Mouse (Mus musculus) thymus, adult 2 months (tissue): ENCODE measurements around the gene Sav1. TPM values are rescaled to one million over a fixed set of nuclear protein-coding genes. Genes with fewer than 3 reads are reported as not detected.

Experiments used
- DNase-seq: peaks from one replicate; pipeline ENCODE4 v3.0.0; 2021
- H3K27ac ChIP-seq: fragments of 200-500 bp; 2 replicates; pipeline ENCODE4 v1.5.1; 2012; ENCODE audit warnings: low read length, control low read depth; ENCODE audit not compliant: control insufficient read depth, insufficient read depth
- H3K27me3 ChIP-seq: fragments of 200-500 bp; 2 replicates; pipeline ENCODE4 v1.6.1; 2012; ENCODE audit warnings: mild to moderate bottlenecking, low read length, moderate library complexity, mixed read lengths; ENCODE audit not compliant: control insufficient read depth, insufficient read depth
- H3K36me3 ChIP-seq: fragments of 200-500 bp; 2 replicates; pipeline ENCODE4 v1.6.1; 2012; ENCODE audit warnings: mild to moderate bottlenecking, low read length, moderate library complexity; ENCODE audit not compliant: control insufficient read depth, insufficient read depth
- H3K4me1 ChIP-seq: fragments of 200-500 bp; replicated peaks from 2 replicates; pipeline ENCODE4 v1.6.1; 2012; ENCODE audit warnings: low read length; ENCODE audit not compliant: control insufficient read depth, insufficient read depth
- H3K4me3 ChIP-seq: fragments of 200-500 bp; 2 replicates; pipeline ENCODE4 v1.5.1; 2012; ENCODE audit warnings: mild to moderate bottlenecking, low read length, control low read depth, moderate library complexity; ENCODE audit not compliant: control insufficient read depth, insufficient read depth
- CTCF ChIP-seq: fragments of 200-500 bp; IDR thresholded peaks from 2 replicates; pipeline ENCODE4 v1.5.1; 2012; ENCODE audit warnings: mild to moderate bottlenecking, control low read depth, low read length, moderate library complexity, borderline replicate concordance; ENCODE audit not compliant: control insufficient read depth, poor library complexity, insufficient read depth; ENCODE audit errors: extremely low read depth
- POLR2A ChIP-seq: fragments of 200-500 bp; IDR thresholded peaks from 2 replicates; pipeline ENCODE4 v1.6.1; 2012; ENCODE audit warnings: mild to moderate bottlenecking, low read length, control low read depth, moderate library complexity; ENCODE audit not compliant: control insufficient read depth, poor library complexity, insufficient read depth; ENCODE audit errors: extremely low read depth
- WGBS: fragments of 180-500 bp; shearing (Covaris S2); methylation state at CpG from one replicate; pipeline ENCODE4 v1.1.7; 2018; 5-methylcytosine and 5-hydroxymethylcytosine counted together
- polyA plus RNA-seq: library from polyadenylated mRNA; depleted of rRNA; stranded (reverse); fragments of >200 nt; gene quantifications from 2 replicates; pipeline ENCODE4 v1.2.3, GENCODE M21; 2012

Sav1 gene
- polyA plus RNA-seq, 1 experiment: 22.2 TPM

DNA sequence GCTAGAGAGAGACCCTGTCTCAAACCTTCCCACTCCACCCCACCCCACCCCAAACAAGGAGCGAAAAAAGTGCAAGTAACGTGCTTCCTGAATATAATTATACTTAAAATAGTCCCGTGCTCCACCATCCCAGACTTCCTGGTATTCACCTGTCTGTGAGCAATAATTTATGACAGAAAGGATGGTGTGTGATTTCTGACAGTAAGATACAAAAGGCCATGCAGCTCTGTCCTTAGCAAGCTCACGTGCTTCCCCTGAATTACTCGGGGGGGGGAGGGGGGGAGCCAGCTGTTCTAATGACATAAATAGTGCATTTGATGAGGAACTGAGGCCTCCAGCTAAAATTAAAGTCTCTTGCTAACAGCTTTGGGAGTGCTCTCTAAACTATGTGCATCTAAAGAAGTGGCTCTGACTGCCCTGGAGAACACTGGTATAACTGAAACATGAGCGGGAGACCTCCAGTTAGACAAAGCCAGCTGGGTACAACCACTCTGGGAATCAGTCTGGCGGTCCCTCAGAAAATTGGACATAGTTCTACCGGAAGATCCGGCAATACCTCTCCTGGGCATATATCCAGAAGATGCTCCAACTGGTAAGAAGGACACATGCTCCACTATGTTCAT lies 9.3 kb downstream of the Sav1 start:
- Histone ChIP-seq H3K27ac (no peak overlapping the region), H3K4me1 (0 out of 2 replicates have a peak, but pooled peaks cover 2% of the 10 kb centered on the region), H3K27me3 (no peaks in the 10 kb centered on the region), H3K4me3 (no peak overlapping the region), H3K36me3 (peaks cover 13% of the 10 kb centered on the region; the same call in 1 of the 2 replicates)
- no peak for DNase-seq
- TF ChIP-seq POLR2A: no peak
- no peak for TF ChIP-seq CTCF
- WGBS: 73% methylated on average over 9 of the region's 9 CpGs

DNA sequence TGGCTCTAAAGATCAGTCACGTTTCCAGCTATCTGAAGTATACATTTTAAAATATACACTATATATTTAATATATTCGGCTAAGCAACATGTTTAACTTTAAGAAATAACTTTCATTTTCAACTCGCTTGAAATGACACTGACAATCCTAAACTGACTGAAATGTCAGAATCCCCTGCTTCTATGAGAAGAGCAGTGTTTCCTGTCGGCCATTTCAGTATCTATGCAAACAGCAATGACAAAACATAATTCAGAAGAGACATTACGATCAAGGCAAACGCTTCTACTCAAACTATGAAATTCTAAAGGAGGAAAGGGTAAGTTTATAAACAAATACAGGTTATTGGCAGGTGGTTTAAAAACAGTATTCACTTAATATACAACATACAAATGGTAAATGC lies 10.1 kb downstream of the Sav1 start:
- Histone ChIP-seq H3K36me3 (peaks cover 6% of the 10 kb centered on the region; the same call in 1 of the 2 replicates), H3K27me3 (no peaks in the 10 kb centered on the region), H3K4me1 (0 out of 2 replicates have a peak, but pooled peaks cover 2% of the 10 kb centered on the region), H3K27ac (no peak overlapping the region), H3K4me3 (no peak overlapping the region)
- no peak for TF ChIP-seq CTCF
- TF ChIP-seq POLR2A: no peak
- DNase-seq: no peak
- WGBS: 75% methylated on average over 6 of the region's 6 CpGs

DNA sequence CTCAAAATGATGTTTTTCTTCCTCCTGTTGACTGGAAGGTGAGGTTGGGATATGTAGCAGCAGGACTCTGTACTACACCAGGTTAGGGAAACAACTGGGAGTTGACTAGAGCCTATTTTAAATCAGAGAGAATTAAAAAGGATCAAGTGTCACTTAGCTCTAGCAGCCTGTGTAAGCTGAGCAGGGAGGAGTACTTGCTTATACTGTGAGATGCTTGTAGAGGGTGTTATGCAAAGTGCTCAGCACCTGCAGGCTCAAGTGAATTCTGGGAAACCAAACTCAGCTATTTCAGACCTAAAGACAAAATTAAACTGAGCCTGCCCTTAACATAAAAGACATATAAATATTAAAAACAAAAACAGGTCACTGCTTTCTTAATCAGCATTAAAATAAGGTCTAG lies 13.1 kb downstream of the Sav1 start:
- no peak for DNase-seq
- no peak overlapping the region for H3K4me3 ChIP-seq
- TF ChIP-seq POLR2A: no peak
- TF ChIP-seq CTCF: no peak
- 0 out of 2 replicates have a peak, but pooled peaks cover 2% of the 10 kb centered on the region for H3K4me1 ChIP-seq
- no peak overlapping the region for H3K27ac ChIP-seq
- peaks cover 12% of the 10 kb centered on the region for H3K36me3 ChIP-seq
- no peaks in the 10 kb centered on the region for H3K27me3 ChIP-seq

DNA sequence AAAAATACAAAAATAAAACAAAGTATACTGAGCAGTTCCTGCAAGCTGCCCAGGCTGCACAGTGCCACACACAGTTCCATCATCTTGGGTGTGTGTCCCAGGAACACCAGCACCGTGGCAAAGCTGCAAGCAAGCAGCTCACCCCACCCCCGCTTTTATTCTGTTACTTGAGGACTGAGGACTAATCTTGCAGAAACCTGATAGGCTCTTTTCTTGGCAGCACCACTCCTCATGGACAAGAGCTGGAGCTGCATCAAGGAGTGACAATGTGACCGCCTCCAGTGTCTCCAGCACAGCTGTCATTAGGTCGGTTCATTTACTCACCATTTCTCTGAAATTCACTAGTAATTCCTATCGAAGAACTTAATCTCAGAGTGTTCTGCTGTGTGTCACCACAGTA lies 18.6 kb downstream of the Sav1 start:
- H3K36me3 ChIP-seq: peaks cover 33% of the 10 kb centered on the region
- WGBS: 93% methylated on average over 5 of the region's 5 CpGs
- H3K27me3 ChIP-seq: no peaks in the 10 kb centered on the region
- no peak for DNase-seq
- no peak overlapping the region for H3K27ac ChIP-seq
- TF ChIP-seq POLR2A: no peak
- no peak for TF ChIP-seq CTCF
- H3K4me1 ChIP-seq: no peaks in the 10 kb centered on the region; the same call in 1 of the 2 replicates
- H3K4me3 ChIP-seq: no peak overlapping the region

DNA sequence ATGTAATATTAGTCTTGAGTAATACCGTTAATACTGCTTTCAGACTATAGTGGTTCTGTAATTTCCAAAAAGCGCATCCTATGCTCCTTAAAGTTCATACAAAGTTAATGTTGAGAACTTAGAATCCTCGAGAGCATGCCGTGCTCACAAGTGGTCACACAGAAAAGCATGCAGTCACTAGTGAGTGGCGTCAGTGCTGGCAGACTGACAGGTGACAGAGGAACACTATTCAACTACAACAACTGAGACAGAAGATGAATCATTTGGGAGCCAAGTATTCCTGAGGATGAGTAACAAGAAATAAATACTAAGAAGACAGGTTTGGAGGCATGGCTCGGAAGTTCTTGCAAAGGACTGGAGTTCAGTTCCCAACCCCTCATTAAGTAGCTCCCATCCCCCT lies 19.7 kb downstream of the Sav1 start:
- Histone ChIP-seq H3K27me3 (no peaks in the 10 kb centered on the region), H3K4me3 (no peak overlapping the region), H3K4me1 (no peaks in the 10 kb centered on the region; the same call in none of the 2 replicates), H3K36me3 (peaks cover 33% of the 10 kb centered on the region), H3K27ac (no peak overlapping the region)
- WGBS: 98% methylated on average over 6 of the region's 6 CpGs
- DNase-seq: no peak
- no peak for TF ChIP-seq CTCF
- no peak for TF ChIP-seq POLR2A

DNA sequence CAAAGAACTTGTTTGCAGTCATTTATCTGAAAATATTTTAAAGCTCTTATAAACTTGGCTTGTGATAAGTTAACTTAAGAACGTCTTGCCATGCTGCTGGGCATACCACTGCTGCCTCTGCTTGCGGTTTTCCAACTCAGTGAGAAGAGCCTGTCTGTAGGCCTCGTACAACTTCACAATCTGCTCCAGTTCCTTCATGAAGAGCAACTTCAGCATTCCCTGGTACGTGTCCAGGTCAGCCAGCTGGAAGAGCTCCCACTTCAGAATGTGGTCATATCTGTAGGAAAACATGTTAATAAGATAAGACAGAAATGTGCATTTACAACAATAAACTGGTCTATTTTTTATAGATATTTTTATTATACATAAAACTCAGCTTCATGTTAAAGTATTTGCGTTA lies 20.7 kb downstream of the Sav1 start:
- TF ChIP-seq POLR2A (no peak), CTCF (no peak)
- WGBS: 93% methylated on average over 5 of the region's 5 CpGs
- Histone ChIP-seq H3K4me3 (no peak overlapping the region), H3K36me3 (peaks cover 38% of the 10 kb centered on the region), H3K4me1 (no peaks in the 10 kb centered on the region; the same call in none of the 2 replicates), H3K27me3 (no peaks in the 10 kb centered on the region), H3K27ac (0 out of 2 replicates have a peak overlapping the region, but pooled peaks have one; percentile 19)
- DNase-seq: no peak
